Mouse (Mus musculus): Measurements from ENCODE around the gene LTO1. TPM values are rescaled to one million over a fixed set of nuclear protein-coding genes. Genes with fewer than 3 reads are reported as not detected.

LTO1 gene
- polyA plus RNA-seq, 1 experiment from 2014 or later = 21.4 TPM

DNA sequence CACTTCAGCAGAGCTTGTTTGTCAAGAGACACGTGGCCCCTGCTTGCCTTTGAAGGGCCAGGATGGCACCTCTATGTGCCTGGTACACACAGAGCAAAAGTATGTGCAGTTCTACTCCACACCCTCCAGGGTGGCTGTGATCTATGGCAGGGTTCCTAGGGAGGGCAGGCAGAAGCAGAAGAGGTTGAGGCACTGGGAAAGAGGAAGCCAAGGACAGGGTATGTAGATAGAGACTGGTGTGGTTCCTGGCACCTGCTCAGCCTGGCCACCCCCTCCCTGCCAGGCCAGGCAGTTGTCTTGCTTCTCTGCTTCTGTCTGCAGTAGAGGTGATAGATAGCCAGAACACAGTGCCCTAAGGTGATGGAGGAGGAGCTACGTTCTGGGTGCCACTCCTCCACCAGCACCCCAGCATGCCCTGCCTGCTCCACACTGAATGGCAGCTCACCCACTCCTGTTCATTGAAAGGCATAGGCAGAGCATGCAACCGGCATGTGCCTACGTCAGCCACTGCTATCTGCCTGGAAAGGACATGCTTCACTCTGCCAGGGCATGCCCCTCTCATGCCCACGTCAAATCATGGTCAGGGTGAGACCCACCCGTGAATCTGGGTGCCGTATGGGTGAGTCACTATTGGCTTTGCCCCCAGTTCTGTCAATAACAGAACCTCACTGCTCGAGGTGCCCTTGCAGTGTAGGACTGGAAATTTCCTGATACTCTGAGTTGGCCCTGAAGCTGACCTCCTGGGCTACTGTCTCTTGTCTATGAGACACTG lies 56.3 kb downstream of the LTO1 start:
- 0 out of 2 replicates have a peak, but pooled peaks have one; percentile 11 for ATAC-seq (ENCODE audit: insufficient number of reproducible peaks, low FRiP score)
- H3K4me2 ChIP-seq = no peak overlapping the region

DNA sequence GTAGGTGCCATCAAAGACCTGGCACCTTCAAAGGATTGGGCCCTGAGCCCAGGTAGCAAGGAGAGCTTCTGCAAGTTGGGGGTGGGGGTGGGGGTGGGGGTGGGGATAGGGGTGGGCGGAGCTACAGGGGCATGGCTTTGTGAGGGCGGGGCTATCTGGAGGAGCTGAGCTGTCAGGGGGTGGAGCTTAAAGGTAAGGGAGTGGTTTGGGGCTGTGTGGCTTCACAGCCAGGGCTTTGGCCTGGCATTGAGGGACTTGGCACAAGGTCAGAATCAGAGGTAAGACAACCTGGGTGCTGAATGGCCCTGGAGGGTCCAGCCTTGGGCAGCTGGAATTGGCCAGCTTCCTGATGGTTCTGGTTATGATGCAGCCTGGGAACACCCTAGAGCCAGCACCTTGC lies 56.9 kb downstream of the LTO1 start:
- H3K9me3 ChIP-seq (replicated peaks) = no peaks in the 10 kb centered on the region
- WGBS = 30% methylated on average over 2 of the region's 2 CpGs
- H3K4me2 ChIP-seq = no peak overlapping the region
- ATAC-seq (ENCODE audit: insufficient number of reproducible peaks, low FRiP score) = no peak; the same call in 1 of the 2 replicates
- peaks cover 7% of the 10 kb centered on the region; the same call in 1 of the 2 replicates for H3K4me1 ChIP-seq (replicated peaks)
- H3K36me3 ChIP-seq = no peaks in the 10 kb centered on the region
- no peak overlapping the region for H3K27ac ChIP-seq (ENCODE audit: poor library complexity, severe bottlenecking)
- H3K27me3 ChIP-seq (replicated peaks) = peaks cover 12% of the 10 kb centered on the region; the same call in 1 of the 2 replicates
- H3K9ac ChIP-seq = no peak overlapping the region
- H3K4me3 ChIP-seq = no peak overlapping the region

More for the DNA sequence above, 56.3 kb downstream of the LTO1 start:
- Histone ChIP-seq H3K36me3 (no peaks in the 10 kb centered on the region), H3K27me3 (replicated peaks) (peaks cover 12% of the 10 kb centered on the region; the same call in 1 of the 2 replicates), H3K27ac (ENCODE audit: poor library complexity, severe bottlenecking) (no peak overlapping the region), H3K9me3 (replicated peaks) (no peaks in the 10 kb centered on the region), H3K9ac (no peak overlapping the region), H3K4me3 (no peak overlapping the region), H3K4me1 (replicated peaks) (peaks cover 7% of the 10 kb centered on the region; the same call in 1 of the 2 replicates)
- 65% methylated on average over 8 of the region's 8 CpGs for WGBS

DNA sequence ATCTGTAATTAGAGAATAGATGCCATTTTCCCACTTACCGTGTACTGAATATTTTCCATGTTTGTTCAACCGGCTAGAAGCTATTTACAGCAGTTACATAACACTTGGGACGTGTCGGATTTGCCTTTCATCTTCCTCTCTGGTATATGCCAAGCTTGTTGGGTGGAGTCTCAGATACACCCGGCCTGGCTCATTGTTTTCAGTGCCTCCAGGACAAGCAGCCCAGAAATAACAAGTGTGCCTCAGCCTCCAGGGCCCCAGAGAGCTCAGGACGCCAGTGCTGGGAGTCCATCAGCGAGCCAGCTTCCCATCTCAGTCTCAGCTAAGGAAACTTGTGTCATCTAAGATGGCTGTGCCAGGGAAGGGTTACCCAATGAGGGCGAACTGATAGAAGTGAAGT lies 58.6 kb downstream of the LTO1 start:
- no peak for ATAC-seq (ENCODE audit: insufficient number of reproducible peaks, low FRiP score)
- H3K36me3 ChIP-seq = no peaks in the 10 kb centered on the region
- H3K4me1 ChIP-seq (replicated peaks) = peaks cover 7% of the 10 kb centered on the region; the same call in 1 of the 2 replicates
- H3K9ac ChIP-seq = no peak overlapping the region
- peaks cover 12% of the 10 kb centered on the region; the same call in 1 of the 2 replicates for H3K27me3 ChIP-seq (replicated peaks)
- 51% methylated on average over 8 of the region's 8 CpGs for WGBS
- no peaks in the 10 kb centered on the region for H3K9me3 ChIP-seq (replicated peaks)
- no peak overlapping the region for H3K4me2 ChIP-seq
- no peak overlapping the region for H3K27ac ChIP-seq (ENCODE audit: poor library complexity, severe bottlenecking)
- H3K4me3 ChIP-seq = no peak overlapping the region

DNA sequence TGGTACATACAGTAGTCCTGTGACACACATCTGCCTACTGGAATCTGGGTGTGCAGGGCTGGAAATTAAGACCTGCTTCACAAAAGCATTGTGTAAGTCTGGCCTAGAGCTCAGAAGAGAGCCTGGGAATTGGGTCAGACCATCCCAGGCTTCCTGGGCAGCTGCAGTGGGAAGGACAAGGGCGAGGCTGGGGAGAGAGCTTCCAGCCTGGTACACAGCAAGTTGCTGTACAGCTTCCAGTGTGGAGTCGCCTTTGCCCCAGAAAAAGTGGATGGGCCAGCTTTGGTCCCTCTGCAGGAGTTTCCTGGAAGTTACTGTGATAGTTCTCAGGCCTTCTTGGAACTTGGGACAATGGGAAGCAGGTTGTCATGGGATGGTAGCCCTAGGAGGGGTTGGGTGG lies 62.2 kb downstream of the LTO1 start:
- Histone ChIP-seq H3K9ac (no peak overlapping the region), H3K27me3 (replicated peaks) (no peaks in the 10 kb centered on the region), H3K27ac (ENCODE audit: poor library complexity, severe bottlenecking) (no peak overlapping the region), H3K4me3 (no peak overlapping the region), H3K4me2 (no peak overlapping the region), H3K9me3 (replicated peaks) (peaks cover 4% of the 10 kb centered on the region), H3K4me1 (replicated peaks) (peaks cover 10% of the 10 kb centered on the region), H3K36me3 (no peaks in the 10 kb centered on the region)
- ATAC-seq (ENCODE audit: insufficient number of reproducible peaks, low FRiP score) = no peak
- 72% methylated on average over 2 of the region's 2 CpGs for WGBS

DNA sequence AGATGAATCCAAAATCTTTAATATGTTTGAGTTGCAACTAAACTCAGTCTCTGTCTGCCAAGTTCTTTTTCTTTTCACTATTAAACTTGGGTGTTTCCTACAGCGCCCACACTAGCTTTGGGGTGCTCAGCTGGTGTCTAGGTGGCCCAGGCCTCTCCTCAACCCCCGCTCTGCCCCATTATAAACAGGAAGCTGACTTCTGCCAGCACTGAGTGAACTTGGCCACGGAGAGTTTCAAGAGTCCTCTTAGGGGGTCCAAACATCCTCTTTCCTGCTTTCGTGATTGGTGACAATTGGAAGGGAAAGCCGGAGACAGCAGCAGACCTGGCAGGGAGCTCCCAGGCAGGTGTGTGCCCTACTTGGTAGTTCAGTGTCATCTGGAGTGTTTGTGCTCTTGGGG lies 64.9 kb downstream of the LTO1 start:
- Histone ChIP-seq H3K9me3 (replicated peaks) (peaks cover 4% of the 10 kb centered on the region), H3K27ac (ENCODE audit: poor library complexity, severe bottlenecking) (no peak overlapping the region), H3K36me3 (no peaks in the 10 kb centered on the region), H3K4me2 (no peak overlapping the region), H3K4me1 (replicated peaks) (peaks cover 7% of the 10 kb centered on the region), H3K9ac (no peak overlapping the region), H3K27me3 (replicated peaks) (no peaks in the 10 kb centered on the region), H3K4me3 (no peak overlapping the region)
- 69% methylated on average over 5 of the region's 5 CpGs for WGBS
- ATAC-seq (ENCODE audit: insufficient number of reproducible peaks, low FRiP score) = no peak

Other genes with a start within 250 kb of the LTO1 start
- 12.7 and 13.4 TPM in 2 replicates for gene Ano1, start 163.1 kb upstream of the LTO1 start, polyA plus RNA-seq (2016; fragmentation: Nextera tagmentation; extraction: Ambion mirVana)
- 0.13 and 0.20 TPM in 2 replicates for gene Fgf3, start 77.0 kb upstream of the LTO1 start, polyA plus RNA-seq (2016; fragmentation: Nextera tagmentation; extraction: Ambion mirVana)
- gene Fgf4, start 67.7 kb upstream of the LTO1 start, polyA plus RNA-seq (2016; fragmentation: Nextera tagmentation; extraction: Ambion mirVana) = not detected in 2 replicates
- gene Fgf15, start 18.6 kb upstream of the LTO1 start, polyA plus RNA-seq (2016; fragmentation: Nextera tagmentation; extraction: Ambion mirVana) = 0.10 TPM in 1 of 2 replicates, not detected in the other
- gene Ccnd1, start 24.8 kb downstream of the LTO1 start, polyA plus RNA-seq (2016; fragmentation: Nextera tagmentation; extraction: Ambion mirVana) = 81.2 and 89.9 TPM in 2 replicates

All from heart, embryonic 12.5 days (tissue).